Mouse (Mus musculus): Measurements from ENCODE around the gene Slx4ip. TPM values are rescaled to one million over a fixed set of nuclear protein-coding genes. Genes with fewer than 3 reads are reported as not detected.
A peak's percentile ranks its signal among the peaks of the same experiment; 100 is the strongest.
"Not testable (repeated sequence)": the region's sequence is repeated elsewhere in the genome, so short reads cannot be mapped to it uniquely, and the experiment has no call there.

The Slx4ip gene
- 1.9 and 2.1 TPM in 2 replicates for polyA plus RNA-seq (2012; rRNA removed)

DNA sequence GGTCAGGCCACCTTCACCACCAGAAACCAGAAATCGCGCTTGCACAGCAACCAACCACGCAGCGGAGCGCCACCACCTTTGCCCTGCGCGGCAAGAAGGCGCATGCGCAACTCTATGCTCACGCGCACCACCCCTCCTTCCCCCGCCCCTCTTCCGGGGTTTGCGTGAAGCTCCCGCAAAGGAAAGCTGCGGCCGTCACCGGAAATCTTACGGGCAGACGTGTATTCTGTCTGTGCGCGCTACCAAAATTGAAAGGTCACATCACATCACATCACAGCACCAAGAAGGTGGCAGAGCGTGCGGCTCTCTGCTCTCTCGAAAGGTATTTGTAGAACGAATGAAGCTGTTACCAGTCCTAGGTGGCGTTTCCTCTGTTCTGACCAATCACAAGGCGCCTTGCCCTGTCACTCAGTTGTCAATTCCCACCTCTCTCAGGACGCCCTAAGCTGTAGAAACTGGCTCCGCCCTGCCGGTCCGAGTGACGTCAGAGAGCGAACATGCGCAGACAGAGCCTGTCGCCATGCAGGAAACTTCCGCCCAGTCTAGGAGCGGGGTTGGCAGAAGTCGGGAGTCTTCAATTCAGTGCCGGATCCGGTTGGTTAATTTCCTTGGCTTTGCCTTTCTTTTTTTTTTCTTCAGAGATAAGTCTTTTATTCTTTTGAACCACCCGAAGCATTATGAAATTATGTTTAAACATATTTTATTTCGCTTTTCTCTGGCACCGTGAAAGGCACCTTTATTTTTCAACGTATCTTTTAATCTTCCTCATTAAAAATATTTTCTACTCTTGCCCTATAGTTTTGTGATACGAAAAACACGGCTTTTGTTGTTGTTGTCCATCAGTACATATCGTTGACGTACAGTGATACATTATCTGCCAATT is at the start of gene Slx4ip, which contains the start of the genes AL731706.1 and Mkks:
TSS of gene Slx4ip (plus strand) at position 151 of the 883 bp plus-strand sequence.
TSS of gene AL731706.1 (minus strand) at position 322 of the 883 bp plus-strand sequence.
TSS of gene Mkks (minus strand) at position 322 of the 883 bp plus-strand sequence.
- peak within 1 kb of the TSS; percentile 100 for H3K4me3 ChIP-seq (ENCODE audit: control insufficient read depth, low read depth, low read length)

DNA sequence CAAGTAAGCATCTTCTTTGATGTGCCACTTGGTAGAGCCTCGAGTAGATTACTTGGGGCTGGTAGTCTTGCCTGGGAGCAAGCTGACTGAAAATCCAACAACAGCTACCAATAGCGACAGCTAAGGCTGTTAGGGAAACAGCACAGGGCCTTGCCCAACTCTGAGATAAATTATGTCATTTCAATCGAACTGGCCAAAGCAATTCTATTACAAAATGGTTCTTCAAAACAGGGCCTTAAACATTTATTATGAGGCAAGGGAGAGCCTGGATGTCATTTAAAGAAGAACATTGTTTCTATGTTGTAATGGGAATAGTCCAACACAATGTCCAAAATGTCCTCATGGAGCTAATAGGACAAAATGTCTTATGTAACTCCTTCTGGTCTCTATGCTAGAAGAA is 40.7 kb upstream of the Slx4ip start:
- Histone ChIP-seq H3K36me3 (ENCODE audit: control insufficient read depth, insufficient read depth, low read length) (no peaks in the 10 kb centered on the region), H3K27me3 (ENCODE audit: control insufficient read depth, insufficient read depth, low read length) (no peaks in the 10 kb centered on the region), H3K27ac (ENCODE audit: control insufficient read depth, insufficient read depth, low read depth, low read length) (no peak overlapping the region), H3K4me1 (ENCODE audit: control insufficient read depth, insufficient read depth, low read length) (no peaks in the 10 kb centered on the region; the same call in 1 of the 2 replicates), H3K4me3 (ENCODE audit: control insufficient read depth, low read depth, low read length) (no peak overlapping the region)
- TF ChIP-seq POLR2A (IDR thresholded peaks at IDR 0.05; ENCODE audit: control insufficient read depth, low read depth, low read length) (no peak), CTCF (IDR thresholded peaks at IDR 0.05; ENCODE audit: control insufficient read depth, insufficient read depth, insufficient replicate concordance, low read depth, low read length) (no peak)

More for the DNA sequence above, at the start of gene Slx4ip, which contains the start of the genes AL731706.1 and Mkks:
- Histone ChIP-seq H3K36me3 (ENCODE audit: control insufficient read depth, insufficient read depth, low read length) (no peaks in the 10 kb centered on the region), H3K27me3 (ENCODE audit: control insufficient read depth, insufficient read depth, low read length) (no peaks in the 10 kb centered on the region), H3K27ac (ENCODE audit: control insufficient read depth, insufficient read depth, low read depth, low read length) (peak within 1 kb of the TSS; percentile 97), H3K4me1 (ENCODE audit: control insufficient read depth, insufficient read depth, low read length) (no peaks in the 10 kb centered on the region; the same call in 1 of the 2 replicates)
- TF ChIP-seq POLR2A (IDR thresholded peaks at IDR 0.05; ENCODE audit: control insufficient read depth, low read depth, low read length) (peak; percentile 81; the same call in 1 of the 2 replicates), CTCF (IDR thresholded peaks at IDR 0.05; ENCODE audit: control insufficient read depth, insufficient read depth, insufficient replicate concordance, low read depth, low read length) (no peak)

GRCm38 (mm10) chr2:136854543-136855388 is 36.3 kb upstream of the Slx4ip start:
- H3K27me3 ChIP-seq (ENCODE audit: control insufficient read depth, insufficient read depth, low read length), result no peaks in the 10 kb centered on the region
- H3K27ac ChIP-seq (ENCODE audit: control insufficient read depth, insufficient read depth, low read depth, low read length), result peak overlapping the region; percentile 13; the same call in 1 of the 2 replicates
- H3K36me3 ChIP-seq (ENCODE audit: control insufficient read depth, insufficient read depth, low read length), result no peaks in the 10 kb centered on the region
- H3K4me3 ChIP-seq (ENCODE audit: control insufficient read depth, low read depth, low read length), result no peak overlapping the region
- no peaks in the 10 kb centered on the region; the same call in 1 of the 2 replicates for H3K4me1 ChIP-seq (ENCODE audit: control insufficient read depth, insufficient read depth, low read length)
- TF ChIP-seq CTCF (IDR thresholded peaks at IDR 0.05; ENCODE audit: control insufficient read depth, insufficient read depth, insufficient replicate concordance, low read depth, low read length), result no peak
- no peak for TF ChIP-seq POLR2A (IDR thresholded peaks at IDR 0.05; ENCODE audit: control insufficient read depth, low read depth, low read length)

GRCm38 (mm10) chr2:136885579-136885978 is 5.4 kb upstream of the Slx4ip start, which contains the start of gene AL731706.2:
AL731706.2 (minus strand) TSS chr2:136885679.
- Histone ChIP-seq H3K27me3 (ENCODE audit: control insufficient read depth, insufficient read depth, low read length) (no peaks in the 10 kb centered on the region), H3K4me1 (ENCODE audit: control insufficient read depth, insufficient read depth, low read length) (no peaks in the 10 kb centered on the region; the same call in 1 of the 2 replicates), H3K27ac (ENCODE audit: control insufficient read depth, insufficient read depth, low read depth, low read length) (no peak within 1 kb of the TSS), H3K4me3 (ENCODE audit: control insufficient read depth, low read depth, low read length) (no peak within 1 kb of the TSS), H3K36me3 (ENCODE audit: control insufficient read depth, insufficient read depth, low read length) (peaks cover 4% of the 10 kb centered on the region; the same call in 1 of the 2 replicates)
- TF ChIP-seq POLR2A (IDR thresholded peaks at IDR 0.05; ENCODE audit: control insufficient read depth, low read depth, low read length), result no peak
- TF ChIP-seq CTCF (IDR thresholded peaks at IDR 0.05; ENCODE audit: control insufficient read depth, insufficient read depth, insufficient replicate concordance, low read depth, low read length), result no peak

DNA sequence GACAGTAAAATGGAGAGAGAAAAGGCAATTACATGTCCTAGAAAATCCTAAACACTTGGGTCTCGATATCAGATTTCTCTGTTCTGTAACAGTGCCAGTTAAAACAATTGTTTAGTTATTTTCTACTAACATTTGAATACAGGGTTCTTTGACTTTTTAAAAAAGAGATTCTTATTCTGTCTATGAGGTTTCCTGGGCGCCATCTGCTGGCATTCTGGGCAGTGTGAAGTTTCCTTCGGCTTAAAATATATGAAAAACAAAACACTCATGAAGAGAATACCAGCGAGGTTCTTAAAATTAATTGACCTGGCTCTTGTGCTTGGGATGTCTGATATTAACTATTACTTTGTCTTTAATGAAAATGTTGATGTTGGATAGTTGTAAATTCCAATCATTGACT is 4.2 kb upstream of the Slx4ip start:
- Histone ChIP-seq H3K4me3 (ENCODE audit: control insufficient read depth, low read depth, low read length) (no peak overlapping the region), H3K27ac (ENCODE audit: control insufficient read depth, insufficient read depth, low read depth, low read length) (no peak overlapping the region), H3K4me1 (ENCODE audit: control insufficient read depth, insufficient read depth, low read length) (no peaks in the 10 kb centered on the region; the same call in 1 of the 2 replicates), H3K27me3 (ENCODE audit: control insufficient read depth, insufficient read depth, low read length) (no peaks in the 10 kb centered on the region), H3K36me3 (ENCODE audit: control insufficient read depth, insufficient read depth, low read length) (peaks cover 4% of the 10 kb centered on the region; the same call in 1 of the 2 replicates)
- TF ChIP-seq CTCF (IDR thresholded peaks at IDR 0.05; ENCODE audit: control insufficient read depth, insufficient read depth, insufficient replicate concordance, low read depth, low read length), result no peak
- no peak for TF ChIP-seq POLR2A (IDR thresholded peaks at IDR 0.05; ENCODE audit: control insufficient read depth, low read depth, low read length)

- H3K36me3 ChIP-seq (ENCODE audit: control insufficient read depth, insufficient read depth, low read length), result not testable (repeated sequence)
Measured at GRCm38 (mm10) chr2:136890716-136891067, 326 bp upstream of the Slx4ip start.

More at GRCm38 (mm10) chr2:136890716-136891067, 326 bp upstream of the Slx4ip start:
- not testable (repeated sequence) for H3K27me3 ChIP-seq (ENCODE audit: control insufficient read depth, insufficient read depth, low read length); H3K4me1 ChIP-seq (ENCODE audit: control insufficient read depth, insufficient read depth, low read length)
- H3K27ac ChIP-seq (ENCODE audit: control insufficient read depth, insufficient read depth, low read depth, low read length), result peak overlapping the region; percentile 97
- H3K4me3 ChIP-seq (ENCODE audit: control insufficient read depth, low read depth, low read length), result peak overlapping the region; percentile 98

Measured in testis, adult 2 months (tissue).